Mouse (Mus musculus) MEL (cell line): ENCODE measurements around the gene Necab3.

Source experiments
- CTCF ChIP-seq, 3 experiments: IDR thresholded peaks in 2 of 3; conservative IDR thresholded peaks in 1 of 3; 2 replicates each; pipeline ENCODE4 v1.5.1; 2011 to 2012; ENCODE audit warnings: low read length in 3 of 3, low read depth in 2 of 3, mild to moderate bottlenecking in 2 of 3, improper control_type of control experiment in 1 of 3, inconsistent platforms in 1 of 3, mixed read lengths in 1 of 3, moderate library complexity in 1 of 3; ENCODE audit not compliant: control insufficient read depth in 1 of 3, insufficient read depth in 1 of 3, poor library complexity in 1 of 3, severe bottlenecking in 1 of 3
- ELF1 ChIP-seq: IDR thresholded peaks from 2 replicates; pipeline ENCODE4 v1.6.1; 2014; ENCODE audit warnings: low read depth, mild to moderate bottlenecking, inconsistent platforms, low read length, improper control_type of control experiment, moderate library complexity
- ETS1 ChIP-seq: IDR thresholded peaks from 2 replicates; pipeline ENCODE4 v1.6.1; 2012; ENCODE audit warnings: low read depth, mild to moderate bottlenecking, inconsistent platforms, low read length, improper control_type of control experiment, moderate library complexity
- GABPA ChIP-seq: IDR thresholded peaks from 2 replicates; pipeline ENCODE4 v1.6.1; 2012; ENCODE audit warnings: low read depth, mild to moderate bottlenecking, inconsistent platforms, low read length, improper control_type of control experiment, moderate library complexity
- HCFC1 ChIP-seq: IDR thresholded peaks from 2 replicates; pipeline ENCODE4 v1.6.1; 2012; ENCODE audit warnings: low read depth, mild to moderate bottlenecking, inconsistent platforms, low read length, improper control_type of control experiment, moderate library complexity
- MAFK ChIP-seq: IDR thresholded peaks from 2 replicates; pipeline ENCODE4 v1.6.1; 2011; ENCODE audit warnings: low read depth, mild to moderate bottlenecking, low read length, improper control_type of control experiment, borderline replicate concordance
- MAX ChIP-seq: IDR thresholded peaks from 2 replicates; pipeline ENCODE4 v1.6.1; 2011; ENCODE audit warnings: low read length, improper control_type of control experiment
- MAZ ChIP-seq: IDR thresholded peaks from 2 replicates; pipeline ENCODE4 v1.6.1; 2012; ENCODE audit warnings: low read depth, mild to moderate bottlenecking, inconsistent platforms, low read length, improper control_type of control experiment
- MEF2A ChIP-seq: IDR thresholded peaks from 2 replicates; pipeline ENCODE4 v1.6.1; 2014; ENCODE audit warnings: low read depth, mild to moderate bottlenecking, inconsistent platforms, low read length, improper control_type of control experiment; ENCODE audit not compliant: poor library complexity, insufficient replicate concordance, severe bottlenecking; ENCODE audit errors: extremely low read depth
- NRF1 ChIP-seq: IDR thresholded peaks from 2 replicates; pipeline ENCODE4 v1.6.1; 2014; ENCODE audit warnings: low read depth, mild to moderate bottlenecking, inconsistent platforms, low read length, improper control_type of control experiment, moderate library complexity; ENCODE audit not compliant: poor library complexity, insufficient read depth, severe bottlenecking
- POLR2A ChIP-seq, 2 experiments: IDR thresholded peaks; 2 replicates each; pipeline ENCODE4 v1.6.1; 2011 to 2012; ENCODE audit warnings: low read length in 2 of 2, mild to moderate bottlenecking in 2 of 2, control low read depth in 1 of 2, improper control_type of control experiment in 1 of 2, low read depth in 1 of 2, moderate library complexity in 1 of 2; ENCODE audit not compliant: control insufficient read depth in 1 of 2, insufficient read depth in 1 of 2, poor library complexity in 1 of 2
- SIN3A ChIP-seq: IDR thresholded peaks from 2 replicates; pipeline ENCODE4 v1.6.1; 2012; ENCODE audit warnings: low read length, improper control_type of control experiment, inconsistent platforms
- TBP ChIP-seq: IDR thresholded peaks from 2 replicates; pipeline ENCODE4 v1.8.0; 2011; ENCODE audit warnings: low read depth, low read length, improper control_type of control experiment
- ZC3H11A ChIP-seq: IDR thresholded peaks from 2 replicates; pipeline ENCODE4 v1.6.1; 2012; ENCODE audit warnings: low read depth, mild to moderate bottlenecking, inconsistent platforms, low read length, improper control_type of control experiment

- TF ChIP-seq SIN3A (no peak), TBP (no peak), POLR2A (IDR thresholded peaks at IDR 0.05; ENCODE audit: control insufficient read depth in 1 of 2, insufficient read depth in 1 of 2, low read depth in 1 of 2, low read length in 2 of 2, poor library complexity in 1 of 2) (no peak), CTCF (IDR thresholded peaks at IDR 0.05 in 2 of 3, conservative IDR thresholded peaks at IDR 0.05 in 1 of 3; ENCODE audit: control insufficient read depth in 1 of 3, insufficient read depth in 1 of 3, low read depth in 2 of 3, low read length in 3 of 3, poor library complexity in 1 of 3, severe bottlenecking in 1 of 3) (no peak), GABPA (no peak), ETS1 (no peak), MAFK (no peak), NRF1 (no peak), ELF1 (no peak), MAX (no peak), MEF2A (no peak), ZC3H11A (no peak), MAZ (no peak), HCFC1 (no peak)
Measured at GRCm38 (mm10) chr2:154565562-154565961, 6.9 kb upstream of the Necab3 start.
